Mouse (Mus musculus) cerebellum, adult 8-10 months (tissue): ENCODE data around the gene Fermt1.

Experiments
- DNase-seq: peaks from one replicate; pipeline ENCODE4 v3.0.0; 2022

The Fermt1 gene

DNA sequence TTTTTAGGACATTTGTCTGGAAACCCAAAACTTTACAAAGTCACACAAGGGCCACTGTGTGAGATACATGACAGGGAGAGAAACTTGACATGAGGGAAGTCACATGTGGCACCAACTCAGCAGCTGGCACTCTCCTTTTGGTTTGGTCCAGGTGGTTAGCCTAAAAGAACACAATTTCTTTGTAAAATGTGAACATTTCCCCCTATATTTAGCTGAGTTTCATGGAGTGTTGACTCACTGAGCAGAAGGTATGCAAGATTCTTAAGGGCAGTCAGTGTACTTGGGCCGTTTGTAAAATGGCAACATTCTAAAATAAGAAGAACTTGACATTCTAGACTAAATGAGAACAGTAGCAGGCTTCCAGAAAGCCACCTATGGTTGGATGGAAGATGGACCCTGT is 30.9 kb downstream of the Fermt1 start:
- DNase-seq, result no peak

DNA sequence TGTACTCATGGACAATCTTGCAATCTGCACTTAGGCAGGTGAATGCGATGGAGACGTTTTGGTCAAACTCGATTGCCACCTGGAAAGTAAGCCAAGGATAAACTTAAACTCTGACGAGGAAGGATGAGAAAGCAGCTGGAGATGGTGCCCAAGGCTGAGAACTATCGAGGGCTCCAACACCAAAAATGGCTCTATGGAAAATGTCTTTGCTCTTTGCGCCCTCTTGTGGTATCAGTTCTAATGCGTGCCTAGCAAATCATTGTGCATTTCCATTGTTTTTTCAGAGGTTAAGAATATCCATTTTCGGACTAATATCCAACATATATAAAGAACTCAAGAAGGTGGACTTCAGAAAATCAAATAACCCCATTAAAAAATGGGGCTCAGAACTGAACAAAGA is 38.9 kb downstream of the Fermt1 start:
- peak; percentile 42 for DNase-seq

DNA sequence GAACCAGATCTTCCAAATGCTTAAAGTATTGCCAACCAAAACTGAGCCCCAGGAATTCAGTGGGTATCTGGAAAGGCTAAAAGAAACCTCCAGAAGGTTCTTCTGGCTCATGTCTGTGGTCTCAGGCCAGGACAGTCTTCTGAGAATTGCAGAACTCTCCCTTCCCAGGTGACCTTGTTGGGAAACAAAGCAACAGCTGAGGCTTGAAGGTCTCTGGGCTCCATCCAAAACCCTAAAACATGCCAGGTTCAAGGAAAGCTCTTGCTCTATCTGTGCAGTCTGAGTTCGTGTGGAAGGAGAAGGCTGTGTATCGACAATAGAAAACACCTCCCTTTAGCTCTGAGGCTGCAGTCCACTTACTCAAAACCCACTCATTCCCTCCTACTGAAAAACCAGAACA is 40.7 kb downstream of the Fermt1 start:
- DNase-seq, result no peak

GRCm38 (mm10) chr2:132903498-132903897 is 42.2 kb downstream of the Fermt1 start:
- DNase-seq, result peak; percentile 51

- DNase-seq, result no peak
Observed at GRCm38 (mm10) chr2:132902056-132902455, 43.6 kb downstream of the Fermt1 start.

DNA sequence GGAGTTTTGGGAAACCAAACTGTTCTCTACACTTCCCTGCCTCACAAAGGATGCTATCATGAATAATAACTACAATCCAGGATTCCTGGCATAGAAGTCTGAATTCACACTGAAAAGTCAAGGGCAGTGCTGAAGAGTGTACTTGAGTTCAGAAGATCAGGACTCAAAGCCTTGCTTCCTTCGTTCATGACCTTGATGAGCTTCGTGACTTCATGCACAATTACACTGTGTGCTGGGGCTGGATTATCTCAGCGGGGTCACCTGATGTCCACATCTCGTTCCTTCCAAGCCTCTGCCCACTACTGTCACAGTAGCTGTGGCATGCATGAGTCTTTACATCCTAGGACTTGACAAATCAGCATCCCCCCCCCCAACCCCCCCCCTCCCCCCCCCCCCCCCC is 44.1 kb downstream of the Fermt1 start:
- DNase-seq, result no peak

DNA sequence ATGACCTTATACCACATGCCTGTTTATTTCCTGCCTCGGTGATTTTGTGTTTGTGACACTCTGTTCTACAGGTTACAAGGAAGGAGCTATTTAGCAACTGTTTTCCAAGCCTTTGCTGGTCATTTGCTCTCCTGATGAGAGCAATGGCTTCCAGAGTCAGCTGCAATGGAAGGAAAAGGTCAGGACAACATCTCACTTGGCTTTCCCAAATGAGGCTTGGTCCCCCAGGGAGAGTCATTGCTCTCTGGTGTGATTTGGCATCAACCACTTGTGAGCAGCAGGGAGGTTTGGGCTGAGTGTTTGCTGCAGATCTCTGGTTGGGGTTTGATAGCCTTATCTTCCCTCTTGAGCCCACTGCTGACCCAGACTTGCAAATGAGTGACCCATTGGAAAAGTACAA is 45.1 kb downstream of the Fermt1 start:
- DNase-seq, result no peak

- no peak for DNase-seq
Observed at GRCm38 (mm10) chr2:132898211-132898610, 47.5 kb downstream of the Fermt1 start.

GRCm38 (mm10) chr2:132893826-132894225 is 51.9 kb downstream of the Fermt1 start:
- no peak for DNase-seq

DNA sequence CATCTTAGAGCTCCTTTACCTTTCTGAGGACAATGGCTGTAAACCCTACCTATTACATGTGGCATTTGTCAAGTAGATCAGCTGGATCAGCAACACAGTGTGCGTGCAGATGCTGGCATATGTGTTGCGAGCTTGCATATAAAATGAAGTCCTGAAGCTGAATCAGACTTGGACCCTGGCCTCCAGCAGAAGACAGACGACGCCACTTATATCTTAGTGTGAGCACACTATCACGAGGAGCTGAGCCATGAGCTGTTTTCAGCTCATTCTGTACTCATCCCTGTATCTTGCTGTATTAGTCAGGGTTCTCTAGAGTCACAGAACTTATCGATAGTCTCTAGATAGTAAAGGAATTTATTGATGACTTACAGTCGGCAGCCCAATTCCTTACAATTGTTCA is 60.4 kb downstream of the Fermt1 start:
- DNase-seq, result no peak

GRCm38 (mm10) chr2:132884303-132884967 is 61.3 kb downstream of the Fermt1 start:
- DNase-seq, result no peak

DNA sequence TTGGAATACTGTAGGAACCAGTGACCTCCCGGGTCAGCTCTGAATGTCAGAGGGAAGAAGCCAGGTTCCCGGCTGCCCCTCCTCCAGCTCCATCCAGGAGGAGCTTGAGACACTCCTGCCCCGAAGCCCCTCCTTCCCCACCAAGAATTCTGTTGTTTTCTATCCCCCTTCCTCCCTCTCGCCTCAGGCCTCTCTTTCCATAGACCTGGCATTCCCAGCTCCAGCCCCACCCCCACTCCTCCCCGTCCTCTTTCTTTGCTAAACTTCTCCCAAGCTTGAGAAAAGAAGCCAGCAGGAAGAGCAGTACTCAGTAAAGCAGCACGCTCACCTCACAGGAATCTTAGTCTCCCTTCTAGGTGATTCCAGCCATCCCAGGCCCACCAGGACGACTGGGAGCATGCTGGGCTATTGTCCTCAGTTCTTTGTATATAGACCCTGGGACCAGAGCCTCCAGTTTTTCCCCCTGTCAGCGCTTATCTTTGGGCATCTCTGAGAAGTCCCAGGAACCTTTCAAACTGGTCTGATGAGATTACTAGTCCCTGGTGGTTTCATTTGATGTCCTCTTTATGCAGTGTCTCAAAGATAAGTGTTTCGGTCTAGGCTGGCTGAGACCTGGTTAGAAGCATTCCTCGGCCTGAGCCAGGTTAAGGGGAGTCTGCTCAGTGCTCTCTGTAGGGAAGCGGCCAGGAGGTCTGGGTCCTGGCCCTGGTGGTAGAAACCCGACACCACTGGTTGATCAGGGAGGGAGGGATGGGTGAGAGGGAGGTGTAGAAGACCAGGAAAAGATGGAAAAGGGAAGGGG is 64.7 kb downstream of the Fermt1 start, which contains the start of gene Lrrn4:
Gene Lrrn4 (minus strand): TSS at position 48 of the 802 bp plus-strand sequence.
- no peak for DNase-seq

DNA sequence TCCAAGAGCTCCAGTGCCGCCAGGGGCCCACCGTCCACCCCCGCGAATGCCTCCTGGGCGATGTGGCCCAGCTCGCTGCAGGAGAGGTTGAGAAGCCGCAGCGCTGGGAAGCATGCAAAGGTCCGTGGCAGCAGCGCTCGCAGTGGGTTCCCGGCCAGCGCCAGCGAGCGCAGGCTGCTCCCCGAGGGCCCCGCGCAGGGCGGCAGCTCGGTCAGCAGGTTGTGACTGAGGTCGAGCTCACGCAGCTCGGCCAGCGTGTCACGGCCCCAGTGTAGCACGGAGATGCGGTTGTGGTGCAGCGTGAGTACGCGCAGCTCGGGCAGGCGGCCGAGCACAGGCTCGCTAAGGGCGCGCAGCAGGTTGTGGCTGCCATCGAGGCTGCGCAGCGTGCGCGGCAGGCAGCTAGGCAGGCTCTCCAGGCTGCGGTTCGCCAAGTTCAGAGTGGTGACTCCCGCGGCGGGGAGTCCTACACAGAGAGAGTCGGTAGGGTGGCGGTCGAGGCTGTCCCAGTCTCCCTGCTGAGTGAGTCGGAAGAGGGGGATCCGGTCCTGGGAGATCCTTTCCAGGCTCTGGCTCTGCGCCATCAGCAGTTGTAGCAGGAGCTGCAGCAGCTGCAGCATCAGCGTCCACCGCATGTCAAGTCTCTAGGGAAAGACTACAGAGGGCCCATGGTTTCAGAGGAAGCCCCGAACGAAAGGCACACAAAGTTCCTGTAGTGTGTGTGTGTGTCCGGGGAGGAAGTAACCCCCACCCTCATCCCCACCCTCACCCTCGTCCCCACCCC is 66.3 kb downstream of the Fermt1 start:
- no peak for DNase-seq

DNA sequence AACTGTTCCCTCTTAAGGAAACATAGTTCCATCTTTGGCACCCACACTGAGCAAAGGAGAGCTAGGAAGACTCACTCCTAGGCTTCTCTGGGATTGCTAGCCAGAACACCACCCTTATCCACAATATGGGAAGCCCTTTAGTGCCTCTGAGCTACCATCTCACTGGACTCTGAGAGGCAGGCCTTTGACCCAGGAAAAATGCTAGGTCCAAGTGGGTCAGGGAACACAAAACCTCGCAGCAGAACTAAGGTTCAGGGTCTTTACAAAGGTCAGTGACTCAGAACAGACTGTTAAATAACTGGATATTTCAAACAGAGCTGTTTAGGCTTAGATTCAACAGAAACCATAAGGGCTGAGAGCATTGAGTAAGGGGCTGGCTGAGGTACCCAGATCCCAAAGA is 68.7 kb downstream of the Fermt1 start:
- no peak for DNase-seq

DNA sequence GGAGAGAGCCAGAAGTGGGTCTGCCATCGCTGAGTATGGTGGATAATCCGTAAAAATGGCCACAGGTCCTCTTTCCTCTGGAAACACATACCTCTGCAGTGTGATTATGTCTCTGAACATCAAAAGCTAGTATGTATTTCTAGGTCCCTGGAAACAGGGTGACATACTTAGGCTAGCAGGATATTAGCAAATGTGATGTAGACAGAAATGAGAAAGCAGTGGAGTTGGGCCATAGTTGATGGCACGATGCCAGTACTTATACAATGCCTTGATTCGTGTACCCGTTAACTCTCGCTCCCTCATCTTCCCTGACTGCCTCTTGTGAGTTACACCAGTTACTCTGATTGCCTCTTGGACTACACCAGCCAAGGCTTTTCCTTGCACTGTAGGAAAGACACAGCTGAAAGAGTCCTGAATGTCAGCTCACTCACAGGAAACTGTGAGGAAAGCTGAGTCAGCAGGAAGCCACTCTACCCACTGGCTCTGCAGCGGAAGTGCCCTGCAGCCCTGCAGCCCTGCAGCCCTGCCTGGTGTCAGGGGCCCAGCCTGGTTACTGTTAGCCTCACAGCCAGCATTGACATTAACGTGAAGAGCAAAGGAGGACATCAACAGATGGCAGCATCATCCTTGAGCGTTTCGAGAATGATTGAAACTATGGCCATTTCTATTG is 71.9 kb downstream of the Fermt1 start:
- DNase-seq, result no peak

- DNase-seq, result no peak
Observed at GRCm38 (mm10) chr2:132871663-132872062, 74.0 kb downstream of the Fermt1 start.

DNA sequence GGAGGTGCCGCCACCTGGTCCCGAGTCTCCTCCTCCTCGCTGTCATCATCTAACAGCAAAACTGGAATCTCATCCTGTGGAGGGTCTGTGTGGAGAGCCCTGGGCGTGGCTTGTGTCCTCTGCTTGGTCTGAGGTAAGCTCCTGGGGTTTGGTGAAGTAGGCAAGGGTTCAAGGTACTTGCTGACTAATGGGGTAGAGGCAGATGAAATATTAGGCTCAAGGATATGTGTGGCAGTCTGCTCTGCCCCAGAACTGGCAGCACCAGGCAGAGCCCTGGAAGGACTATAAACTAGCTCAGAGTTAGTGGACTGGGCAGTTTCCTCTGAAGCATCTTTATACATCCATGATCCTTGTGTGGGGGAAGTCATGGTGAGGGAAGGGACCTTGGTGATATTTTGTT is 75.4 kb downstream of the Fermt1 start:
- DNase-seq, result no peak

DNA sequence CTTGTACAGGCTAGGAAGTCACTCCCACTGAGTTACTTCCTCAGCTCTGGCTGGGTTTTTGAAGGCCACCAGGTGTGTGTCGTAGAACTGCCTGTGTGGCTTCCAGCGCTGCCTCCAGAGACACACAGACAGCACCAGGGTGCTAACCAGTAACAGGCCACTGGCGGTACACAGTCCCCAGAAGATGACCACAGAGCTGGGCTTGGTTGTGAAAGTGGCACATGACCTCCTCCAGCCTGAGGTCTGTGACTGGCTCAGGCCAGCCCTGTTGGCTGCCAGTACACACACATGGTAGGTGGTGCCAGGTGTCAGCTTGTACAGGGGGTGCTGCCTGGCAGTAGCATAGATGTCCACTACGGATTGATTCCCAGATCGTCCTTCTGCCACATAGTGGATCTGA is 76.0 kb downstream of the Fermt1 start:
- no peak for DNase-seq

DNA sequence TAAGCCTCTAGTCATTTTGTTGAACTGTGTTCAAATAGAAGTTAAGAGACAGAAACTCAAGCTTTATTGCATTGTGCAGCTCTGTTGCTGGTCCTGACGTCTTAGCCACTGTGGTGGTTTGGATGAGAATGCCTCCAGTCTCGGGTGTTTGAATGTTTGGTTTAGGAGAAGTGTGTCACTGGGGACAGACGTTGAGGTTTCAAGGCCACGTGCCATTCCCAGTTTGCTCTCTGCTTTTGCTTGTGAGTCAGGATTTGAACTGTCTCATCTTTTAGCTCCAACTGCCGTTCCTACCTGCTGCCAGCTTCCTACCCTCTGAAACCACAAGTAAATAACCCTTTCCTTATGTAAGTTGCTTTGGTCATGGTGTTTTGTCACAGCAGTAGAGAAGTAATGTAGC is 78.2 kb downstream of the Fermt1 start:
- DNase-seq, result no peak

DNA sequence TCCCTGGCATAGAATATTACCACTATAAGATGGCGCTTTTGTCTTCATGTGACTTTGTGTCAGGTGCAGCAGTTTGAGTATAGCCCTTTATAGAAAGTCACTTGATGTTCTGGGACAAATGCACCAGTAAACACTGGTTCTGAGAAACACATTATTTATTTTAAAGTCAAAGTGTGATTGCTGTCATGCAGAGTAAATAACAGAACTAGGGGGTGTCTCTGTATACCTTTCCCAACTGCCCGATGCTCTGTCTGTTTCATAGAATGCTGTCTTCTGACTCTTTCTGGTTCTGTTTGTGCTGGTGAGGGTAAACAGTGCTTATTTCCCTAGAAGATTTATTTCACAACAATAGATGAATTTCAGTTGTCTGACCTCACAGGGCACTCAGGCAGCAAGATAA is 82.4 kb downstream of the Fermt1 start:
- DNase-seq, result no peak

DNA sequence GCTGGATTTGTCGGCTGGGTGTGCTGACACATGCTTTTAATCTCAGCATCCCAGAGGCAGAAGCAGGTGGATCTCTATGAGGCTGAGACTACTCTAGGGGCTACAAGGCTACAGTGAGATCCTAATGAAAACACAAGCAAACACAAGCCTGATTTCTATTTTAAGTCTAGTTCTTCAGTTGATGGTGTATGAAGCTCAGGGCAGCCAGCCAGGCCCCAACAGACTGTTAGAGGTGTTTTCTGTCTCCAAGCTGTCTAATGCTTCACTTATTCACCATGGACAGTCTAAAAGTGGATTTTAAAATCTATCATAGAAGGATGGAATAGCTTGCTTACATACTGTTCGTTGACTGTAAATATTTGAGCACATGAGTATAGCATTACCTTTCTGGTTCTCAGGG is 84.2 kb downstream of the Fermt1 start:
- DNase-seq, result no peak

- DNase-seq, result no peak
Observed at GRCm38 (mm10) chr2:132860435-132860834, 85.3 kb downstream of the Fermt1 start.

DNA sequence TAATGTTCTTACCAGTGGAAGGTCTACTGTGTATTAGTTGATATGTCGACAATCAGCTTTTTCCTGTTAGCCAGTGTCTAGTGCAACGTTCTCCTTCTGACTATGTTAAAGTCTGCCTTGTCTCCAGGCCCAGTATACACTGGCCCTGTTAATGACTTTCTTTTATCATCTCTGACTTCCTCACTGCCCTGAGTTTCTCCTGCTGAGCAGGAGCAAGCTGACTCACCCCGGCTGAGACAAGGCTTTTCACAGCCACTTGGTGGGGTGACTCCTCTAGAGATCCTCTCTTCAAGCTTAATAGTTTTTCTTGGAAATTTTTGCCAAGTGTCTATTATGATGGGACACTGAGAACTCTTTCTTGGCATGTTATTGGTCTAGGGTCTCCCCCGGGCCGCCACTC is 89.4 kb downstream of the Fermt1 start:
- DNase-seq, result no peak
